Mouse (Mus musculus) forebrain, postnatal 0 days (tissue): ENCODE data around the gene Rreb1. TPM values are rescaled to one million over a fixed set of nuclear protein-coding genes. Genes with fewer than 3 reads are reported as not detected.

Source experiments
- ATAC-seq: fragments of 200-750 bp; cut with Nextera tagmentation; 2 replicates; pipeline ENCODE4 v1.8.0; 2017; ENCODE audit warnings: mild to moderate bottlenecking, moderate library complexity
- DNase-seq: peaks from one replicate; pipeline ENCODE4 v3.0.0-alpha.2; 2015
- H3K27ac ChIP-seq: fragments of 300-500 bp; sonication (generic); 2 replicates; pipeline ENCODE4 v1.5.1; 2014; ENCODE audit warnings: low read depth, mild to moderate bottlenecking, antibody characterized with exemption, low read length, moderate library complexity, mixed read lengths
- H3K27me3 ChIP-seq: fragments of 300-500 bp; sonication (generic); 2 replicates; pipeline ENCODE4 v1.6.1; 2014; ENCODE audit warnings: mild to moderate bottlenecking, low read length, mixed read lengths; ENCODE audit not compliant: insufficient read depth
- H3K36me3 ChIP-seq: fragments of 300-500 bp; sonication (generic); 2 replicates; pipeline ENCODE4 v1.6.1; 2014; ENCODE audit warnings: mild to moderate bottlenecking, moderate library complexity; ENCODE audit not compliant: insufficient read depth
- H3K4me1 ChIP-seq: fragments of 300-500 bp; sonication (generic); 2 replicates; pipeline ENCODE4 v1.6.1; 2014; ENCODE audit warnings: antibody characterized with exemption; ENCODE audit not compliant: insufficient read depth
- H3K4me2 ChIP-seq: fragments of 300-500 bp; sonication (generic); 2 replicates; pipeline ENCODE4 v1.6.1; 2014; ENCODE audit warnings: low read depth, mild to moderate bottlenecking, moderate library complexity
- H3K4me3 ChIP-seq: fragments of 300-500 bp; sonication (generic); 2 replicates; pipeline ENCODE4 v1.5.1; 2014; ENCODE audit warnings: low read depth, low read length, mixed read lengths
- H3K9ac ChIP-seq: fragments of 300-500 bp; sonication (generic); 2 replicates; pipeline ENCODE4 v1.6.1; 2014; ENCODE audit warnings: mild to moderate bottlenecking
- H3K9me3 ChIP-seq: fragments of 300-500 bp; sonication (generic); 2 replicates; pipeline ENCODE4 v1.6.1; 2016; ENCODE audit warnings: low read length
- CTCF ChIP-seq: sonication (generic); IDR thresholded peaks from 2 replicates; pipeline ENCODE4 v1.5.1; 2016; ENCODE audit warnings: antibody characterized with exemption, control low read depth, low read depth
- WGBS: fragments of 180-500 bp; shearing (Covaris S2); extraction: QIAGEN DNeasy Blood & Tissue Kit; methylation state at CpG from one replicate; pipeline ENCODE4 v1.1.7; 2014; 5-methylcytosine and 5-hydroxymethylcytosine counted together
- polyA plus RNA-seq: library from polyadenylated mRNA; unstranded; fragments of >200 nt; fragmentation: Nextera tagmentation; extraction: Ambion mirVana; gene quantifications from 2 replicates; pipeline ENCODE4 v1.2.1, GENCODE M21; 2015
- total RNA-seq: library from RNA; depleted of rRNA; stranded (reverse); fragments of >200 nt; gene quantifications from 2 replicates; pipeline ENCODE4 v1.2.3, GENCODE M21; 2014

Rreb1 gene
- total and polyA plus RNA-seq, 2 experiments from 2014 or later = 1.6 to 4.9 TPM

DNA sequence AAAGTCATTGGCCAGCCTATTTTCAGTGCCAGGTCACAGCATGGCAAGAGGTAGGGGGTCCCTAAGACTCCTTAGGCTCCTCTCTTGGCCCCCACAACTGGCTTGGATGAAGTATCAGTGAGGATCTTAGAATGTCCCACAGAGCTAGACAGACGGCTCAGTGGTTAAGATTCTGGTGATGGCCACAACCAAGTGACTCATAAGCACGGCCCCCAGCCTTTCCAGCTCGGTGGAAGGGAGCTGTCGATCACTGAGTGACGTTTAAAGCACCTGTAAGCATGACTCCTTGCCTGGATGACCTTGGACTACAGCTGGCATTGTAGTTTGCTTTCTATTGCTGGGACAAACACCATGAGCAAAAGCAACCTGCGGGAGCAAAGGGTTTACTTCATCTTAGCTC lies 174.8 kb downstream of the Rreb1 start:
- Histone ChIP-seq H3K4me1 (no peaks in the 10 kb centered on the region), H3K36me3 (no peaks in the 10 kb centered on the region), H3K9ac (no peak overlapping the region), H3K4me3 (no peak overlapping the region), H3K4me2 (no peak overlapping the region), H3K27me3 (no peaks in the 10 kb centered on the region), H3K9me3 (no peaks in the 10 kb centered on the region), H3K27ac (no peak overlapping the region)
- DNase-seq (no peak), ATAC-seq (no peak)
- 90% methylated on average over 6 of the region's 6 CpGs for WGBS
- TF ChIP-seq CTCF = no peak

DNA sequence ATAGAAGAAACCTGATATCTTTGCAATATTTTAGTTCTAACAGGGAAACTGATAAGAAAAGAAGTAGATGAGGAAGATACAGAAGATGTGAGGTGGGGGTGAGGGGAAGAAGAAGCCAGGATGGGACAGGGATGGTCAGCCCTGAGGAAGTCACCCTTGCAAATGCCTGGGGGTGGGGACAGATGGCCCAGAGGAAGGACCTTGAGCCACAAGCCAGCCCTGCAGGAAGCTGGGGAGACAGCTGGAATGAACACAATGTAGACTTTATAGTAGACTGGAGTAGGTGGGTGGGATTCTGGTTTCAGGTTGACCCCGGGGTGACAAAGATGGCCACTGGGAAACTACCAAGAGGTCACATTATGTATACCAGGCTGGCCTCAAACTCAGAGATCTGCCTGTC lies 176.1 kb downstream of the Rreb1 start:
- Histone ChIP-seq H3K9ac (no peak overlapping the region), H3K36me3 (no peaks in the 10 kb centered on the region), H3K4me3 (no peak overlapping the region), H3K27me3 (no peaks in the 10 kb centered on the region), H3K27ac (no peak overlapping the region), H3K4me1 (no peaks in the 10 kb centered on the region), H3K4me2 (no peak overlapping the region), H3K9me3 (no peaks in the 10 kb centered on the region)
- no peak for TF ChIP-seq CTCF
- DNase-seq (no peak), ATAC-seq (no peak)
- WGBS = 77% methylated on average over 1 of the region's 1 CpGs

DNA sequence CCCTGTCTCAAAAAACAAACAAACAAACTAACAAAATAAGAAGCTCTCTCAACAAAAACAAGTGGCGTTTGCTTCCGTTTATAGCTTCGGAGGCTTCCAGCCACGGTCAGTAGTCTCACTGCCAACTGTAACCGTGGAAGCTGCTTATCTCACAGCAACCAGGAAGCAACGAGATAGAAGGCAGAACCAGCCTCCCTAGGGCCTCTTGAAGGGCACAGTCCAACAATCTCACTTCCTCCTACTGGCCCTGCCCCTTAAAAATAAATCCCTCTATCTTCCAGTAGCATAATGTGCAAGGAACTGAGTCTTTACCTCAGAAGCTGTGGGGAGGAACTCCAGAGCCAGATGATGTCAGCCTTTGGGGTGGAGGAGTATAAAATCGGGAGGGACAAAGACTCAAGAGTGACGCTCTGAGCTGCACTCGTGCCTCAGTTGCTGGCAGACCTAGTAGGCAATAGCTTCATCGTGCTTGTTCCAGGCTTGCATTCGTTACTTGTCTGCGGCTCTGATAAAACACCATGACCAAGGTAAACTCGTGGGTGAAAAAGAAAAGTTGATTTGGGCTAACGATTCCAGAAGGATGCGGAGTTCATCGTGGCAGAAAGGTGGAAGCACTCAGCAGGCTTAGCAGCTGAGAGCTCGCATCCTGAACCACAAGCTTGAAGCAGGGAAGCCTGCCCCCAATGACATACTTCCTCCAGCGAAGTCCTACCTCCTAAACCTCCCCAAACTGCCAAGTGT lies 180.5 kb downstream of the Rreb1 start:
- ATAC-seq = no peak
- H3K9ac ChIP-seq = no peak overlapping the region
- WGBS = 89% methylated on average over 18 of the region's 18 CpGs
- TF ChIP-seq CTCF = no peak
- H3K4me2 ChIP-seq = no peak overlapping the region
- H3K27ac ChIP-seq = no peak overlapping the region
- H3K4me3 ChIP-seq = no peak overlapping the region
- H3K27me3 ChIP-seq = no peaks in the 10 kb centered on the region
- H3K9me3 ChIP-seq = no peaks in the 10 kb centered on the region
- no peaks in the 10 kb centered on the region for H3K36me3 ChIP-seq
- DNase-seq = no peak
- H3K4me1 ChIP-seq = no peaks in the 10 kb centered on the region

DNA sequence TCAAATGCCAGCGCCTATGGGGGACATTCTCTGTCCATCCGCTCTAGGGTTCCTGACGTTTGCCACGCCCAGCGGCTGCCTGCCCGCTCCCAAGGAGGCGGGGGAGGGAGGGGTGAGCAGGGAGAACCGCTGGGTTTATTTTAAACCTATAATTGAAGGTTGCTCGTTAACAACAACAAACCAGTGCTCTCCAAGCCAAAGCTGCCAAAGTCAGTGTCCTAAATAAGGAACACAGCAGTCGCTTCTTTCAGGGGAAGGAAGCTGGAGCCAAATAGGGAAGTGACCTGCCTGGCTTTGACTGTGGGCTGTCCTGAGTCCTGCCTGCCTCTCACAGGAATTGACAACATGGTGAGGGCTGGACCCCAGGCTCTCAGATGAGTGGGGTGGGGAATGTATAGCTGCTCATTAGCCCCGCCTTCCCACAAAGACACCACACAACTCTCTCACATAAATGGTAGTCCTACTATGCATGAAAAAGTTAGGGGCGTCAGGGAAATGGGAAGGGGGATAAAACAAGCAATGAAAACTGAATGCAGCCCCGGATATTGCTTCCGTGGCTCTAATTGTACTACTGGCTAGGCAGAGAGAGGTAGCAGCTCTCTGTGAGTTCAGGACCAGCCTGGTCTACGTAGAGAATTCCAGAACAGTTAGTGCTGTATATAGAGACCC lies 181.2 kb downstream of the Rreb1 start:
- WGBS = 71% methylated on average over 15 of the region's 15 CpGs
- no peak for TF ChIP-seq CTCF
- H3K27me3 ChIP-seq = no peaks in the 10 kb centered on the region

DNA sequence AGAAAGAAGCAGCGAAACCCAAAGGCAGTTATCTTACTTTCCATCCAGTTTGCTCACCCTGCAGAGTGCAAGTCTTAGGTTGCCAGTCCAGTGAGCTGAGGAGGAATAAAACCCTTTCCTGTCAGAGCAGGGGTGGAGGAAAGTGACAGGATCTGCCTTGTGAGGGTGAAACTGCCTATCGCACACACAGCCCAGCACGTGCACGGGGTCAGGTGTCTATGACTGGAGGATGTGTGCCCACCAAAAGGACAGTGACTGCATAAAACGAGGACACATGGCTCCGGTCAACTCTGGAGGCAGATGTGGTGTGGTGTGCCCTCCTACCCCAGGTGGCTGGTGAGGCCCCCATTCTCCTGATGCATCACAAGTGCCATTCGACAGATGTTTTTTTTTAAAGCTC lies 181.7 kb downstream of the Rreb1 start:
- DNase-seq (no peak), ATAC-seq (no peak)
- Histone ChIP-seq H3K9me3 (no peaks in the 10 kb centered on the region), H3K27me3 (no peaks in the 10 kb centered on the region; the same call in 1 of the 2 replicates), H3K36me3 (no peaks in the 10 kb centered on the region), H3K27ac (no peak overlapping the region), H3K4me3 (no peak overlapping the region), H3K4me2 (no peak overlapping the region), H3K9ac (no peak overlapping the region), H3K4me1 (no peaks in the 10 kb centered on the region)
- 91% methylated on average over 7 of the region's 7 CpGs for WGBS
- TF ChIP-seq CTCF = no peak

More for the DNA sequence above, 181.2 kb downstream of the Rreb1 start:
- DNase-seq (no peak), ATAC-seq (no peak)
- Histone ChIP-seq H3K27ac (no peak overlapping the region), H3K9me3 (no peaks in the 10 kb centered on the region), H3K36me3 (no peaks in the 10 kb centered on the region), H3K4me1 (no peaks in the 10 kb centered on the region), H3K4me3 (no peak overlapping the region), H3K9ac (no peak overlapping the region), H3K4me2 (no peak overlapping the region)

DNA sequence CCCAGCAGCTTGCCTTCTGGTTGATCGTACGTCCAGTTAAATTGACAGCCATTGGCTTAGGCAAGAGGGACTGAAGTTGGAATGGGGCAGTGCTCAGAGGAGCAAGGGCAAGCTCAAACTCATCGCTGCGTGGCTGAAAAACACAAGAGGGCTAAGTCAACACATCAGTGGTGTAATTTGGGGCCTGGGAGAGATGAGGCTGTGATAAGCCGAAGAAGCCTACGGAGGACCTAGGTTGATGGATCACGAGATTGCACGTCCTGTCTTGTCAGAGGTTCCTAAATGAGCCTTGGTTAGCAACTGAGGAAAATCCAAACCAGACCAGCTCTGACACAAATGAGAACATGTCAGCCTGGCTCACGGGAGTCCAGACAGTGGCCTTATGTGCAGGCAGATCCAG lies 184.3 kb downstream of the Rreb1 start:
- no peak for TF ChIP-seq CTCF
- ATAC-seq = no peak
- Histone ChIP-seq H3K27me3 (no peaks in the 10 kb centered on the region; the same call in 1 of the 2 replicates), H3K36me3 (no peaks in the 10 kb centered on the region), H3K9me3 (no peaks in the 10 kb centered on the region), H3K4me2 (no peak overlapping the region), H3K27ac (no peak overlapping the region), H3K4me1 (no peaks in the 10 kb centered on the region), H3K4me3 (no peak overlapping the region), H3K9ac (no peak overlapping the region)
- no peak for DNase-seq
- WGBS = 89% methylated on average over 9 of the region's 9 CpGs

DNA sequence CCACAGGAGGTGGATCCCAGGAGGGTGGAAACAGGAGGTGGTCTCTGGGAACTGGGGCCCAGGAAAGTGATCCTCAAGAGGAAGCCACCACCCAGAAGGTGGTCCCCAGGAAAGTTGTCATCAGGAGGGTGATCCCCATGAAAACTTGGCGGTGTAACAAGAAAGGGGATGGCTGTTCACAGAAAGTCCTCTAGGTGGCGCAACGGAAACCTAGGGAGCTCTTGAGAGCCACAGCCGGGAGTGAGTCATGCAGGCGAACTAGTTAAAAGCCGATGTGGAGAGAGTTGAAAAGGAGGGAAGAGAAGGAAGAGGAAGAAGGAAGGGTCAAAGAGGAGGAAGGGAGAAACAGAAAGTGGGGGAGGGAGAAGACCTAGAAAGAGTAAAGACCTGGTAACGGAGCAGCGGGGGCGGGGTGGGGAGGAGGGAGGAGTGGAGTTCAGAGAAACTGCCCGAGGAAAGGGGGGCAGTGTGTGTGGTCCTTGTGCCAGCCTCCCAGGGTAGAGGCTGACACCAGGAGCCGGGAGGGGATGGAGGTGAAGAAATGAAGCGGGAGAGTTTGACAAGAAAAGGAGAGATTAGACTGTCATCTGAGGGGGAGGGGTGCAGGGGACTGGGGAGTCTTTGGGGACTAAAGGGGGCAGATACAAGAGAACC lies 185.3 kb downstream of the Rreb1 start:
- Histone ChIP-seq H3K4me2 (peak overlapping the region; percentile 42), H3K36me3 (no peaks in the 10 kb centered on the region), H3K27ac (no peak overlapping the region), H3K27me3 (no peaks in the 10 kb centered on the region; the same call in 1 of the 2 replicates), H3K4me1 (no peaks in the 10 kb centered on the region), H3K9me3 (no peaks in the 10 kb centered on the region), H3K4me3 (peak overlapping the region; percentile 18; the same call in 1 of the 2 replicates), H3K9ac (no peak overlapping the region)
- DNase-seq (peak; percentile 78), ATAC-seq (peak; percentile 44)
- peak; percentile 82 for TF ChIP-seq CTCF
- WGBS = 2% methylated on average over 12 of the region's 12 CpGs
